Mouse (Mus musculus) gonadal fat pad, adult 2 months (tissue): ENCODE data around the gene Gm765. TPM values are rescaled to one million over a fixed set of nuclear protein-coding genes. Genes with fewer than 3 reads are reported as not detected.
A peak's percentile ranks its signal among the peaks of the same experiment; 100 is the strongest.

Source experiments
- DNase-seq: peaks from one replicate; pipeline ENCODE4 v3.0.0-alpha.2; 2012; ENCODE audit warnings: low read depth
- polyA plus RNA-seq: library from polyadenylated mRNA; depleted of rRNA; stranded (reverse); fragments of >200 nt; gene quantifications from 2 replicates; pipeline ENCODE4 v1.2.3, GENCODE M21; 2012; rRNA removed

Gene Gm765
- 0.04 TPM in 1 of 2 replicates, not detected in the other for polyA plus RNA-seq

GRCm38 (mm10) chr6:98342654-98343053 lies at the start of gene Gm765:
Gene Gm765 (minus strand): TSS chr6:98342754.
- DNase-seq = no peak

- no peak for DNase-seq
These were observed 42.9 kb upstream of the Gm765 start for GRCm38 (mm10) chr6:98385487-98385886.

- DNase-seq = no peak
These were observed 41.9 kb upstream of the Gm765 start for GRCm38 (mm10) chr6:98384431-98384830.

- DNase-seq = no peak
These were observed 40.9 kb upstream of the Gm765 start for GRCm38 (mm10) chr6:98383411-98383810.

- DNase-seq = no peak
These were observed 23.6 kb upstream of the Gm765 start for GRCm38 (mm10) chr6:98366199-98366598.

- DNase-seq = no peak
These were observed 12.7 kb upstream of the Gm765 start for GRCm38 (mm10) chr6:98355271-98355670.

- DNase-seq = no peak
These were observed 10.7 kb upstream of the Gm765 start for GRCm38 (mm10) chr6:98353285-98353684.

GRCm38 (mm10) chr6:98332714-98333113 lies 9.8 kb downstream of the Gm765 start:
- DNase-seq = no peak

GRCm38 (mm10) chr6:98311659-98312058 lies 30.9 kb downstream of the Gm765 start:
- no peak for DNase-seq

GRCm38 (mm10) chr6:98307647-98308046 lies 34.9 kb downstream of the Gm765 start:
- DNase-seq = peak; percentile 5

- DNase-seq = no peak
These were observed 35.4 kb downstream of the Gm765 start for GRCm38 (mm10) chr6:98307159-98307558.

GRCm38 (mm10) chr6:98292064-98292463 lies 50.5 kb downstream of the Gm765 start:
- no peak for DNase-seq

- no peak for DNase-seq
These were observed 54.2 kb downstream of the Gm765 start for GRCm38 (mm10) chr6:98288316-98288715.

GRCm38 (mm10) chr6:98287521-98287920 lies 55.0 kb downstream of the Gm765 start:
- no peak for DNase-seq

GRCm38 (mm10) chr6:98285190-98285589 lies 57.4 kb downstream of the Gm765 start:
- DNase-seq = no peak

- DNase-seq = no peak
These were observed 59.8 kb downstream of the Gm765 start for GRCm38 (mm10) chr6:98282791-98283190.

GRCm38 (mm10) chr6:98271553-98271952 lies 71.0 kb downstream of the Gm765 start:
- DNase-seq = no peak

- DNase-seq = no peak
These were observed 79.6 kb downstream of the Gm765 start for GRCm38 (mm10) chr6:98262961-98263360.

GRCm38 (mm10) chr6:98259016-98259415 lies 83.5 kb downstream of the Gm765 start:
- no peak for DNase-seq

- no peak for DNase-seq
These were observed 96.1 kb downstream of the Gm765 start for GRCm38 (mm10) chr6:98246449-98246848.

GRCm38 (mm10) chr6:98243186-98243585 lies 99.4 kb downstream of the Gm765 start:
- no peak for DNase-seq

GRCm38 (mm10) chr6:98240561-98241272 lies 101.8 kb downstream of the Gm765 start:
- no peak for DNase-seq

GRCm38 (mm10) chr6:98234097-98234496 lies 108.5 kb downstream of the Gm765 start:
- DNase-seq = no peak

GRCm38 (mm10) chr6:98223923-98224322 lies 118.6 kb downstream of the Gm765 start:
- no peak for DNase-seq
